Mouse (Mus musculus) ovary, adult 18-20 months (tissue): ENCODE results near the gene Rfx5.
"Not testable (repeated sequence)": the region's sequence is repeated elsewhere in the genome, so short reads cannot be mapped to it uniquely, and the experiment has no call there.

Experiments used
- DNase-seq: peaks from one replicate; pipeline ENCODE4 v3.0.0; 2022; ENCODE audit warnings: low spot score, mixed read lengths

Gene Rfx5

GRCm38 (mm10) chr3:94936147-94936546 is 17.7 kb upstream of the Rfx5 start:
- DNase-seq = not testable (repeated sequence)

GRCm38 (mm10) chr3:94937194-94937593 is 16.7 kb upstream of the Rfx5 start:
- DNase-seq = not testable (repeated sequence)

GRCm38 (mm10) chr3:94940033-94940432 is 13.8 kb upstream of the Rfx5 start:
- not testable (repeated sequence) for DNase-seq

- not testable (repeated sequence) for DNase-seq
Measured at GRCm38 (mm10) chr3:94942211-94942967, 11.5 kb upstream of the Rfx5 start.

GRCm38 (mm10) chr3:94943706-94944105 is 10.2 kb upstream of the Rfx5 start:
- not testable (repeated sequence) for DNase-seq

- DNase-seq = no peak
Measured at GRCm38 (mm10) chr3:94948066-94948614, 5.7 kb upstream of the Rfx5 start.

GRCm38 (mm10) chr3:94949645-94950044 is 4.2 kb upstream of the Rfx5 start:
- DNase-seq = no peak

GRCm38 (mm10) chr3:94952806-94953205 is 1.1 kb upstream of the Rfx5 start:
- DNase-seq = no peak

GRCm38 (mm10) chr3:94953384-94953763 is 501 bp upstream of the Rfx5 start:
- no peak for DNase-seq

GRCm38 (mm10) chr3:94958295-94958694 is 4.4 kb downstream of the Rfx5 start:
- DNase-seq = no peak

GRCm38 (mm10) chr3:94959871-94960270 is 6.0 kb downstream of the Rfx5 start:
- DNase-seq = no peak

GRCm38 (mm10) chr3:94960322-94960721 is 6.4 kb downstream of the Rfx5 start:
- DNase-seq = no peak

GRCm38 (mm10) chr3:94964989-94965388 is 11.1 kb downstream of the Rfx5 start:
- DNase-seq = no peak

GRCm38 (mm10) chr3:94965878-94966277 is 12.0 kb downstream of the Rfx5 start:
- DNase-seq = no peak

GRCm38 (mm10) chr3:94972552-94972951 is 18.7 kb downstream of the Rfx5 start:
- no peak for DNase-seq

- DNase-seq = no peak
Measured at GRCm38 (mm10) chr3:94973620-94974019, 19.7 kb downstream of the Rfx5 start.

- no peak for DNase-seq
Measured at GRCm38 (mm10) chr3:94974026-94974527, 20.2 kb downstream of the Rfx5 start.

GRCm38 (mm10) chr3:94974528-94975422 is 20.9 kb downstream of the Rfx5 start, which contains the start of gene Pi4kb:
Gene Pi4kb, plus strand, starts transcription at chr3:94974731.
- peak; percentile 70 for DNase-seq

GRCm38 (mm10) chr3:94984312-94984711 is 30.4 kb downstream of the Rfx5 start:
- no peak for DNase-seq

GRCm38 (mm10) chr3:94985513-94985912 is 31.6 kb downstream of the Rfx5 start:
- DNase-seq = no peak

- DNase-seq = peak; percentile 62
Measured at GRCm38 (mm10) chr3:94987578-94987977, 33.7 kb downstream of the Rfx5 start.

- no peak for DNase-seq
Measured at GRCm38 (mm10) chr3:94989159-94989761, 35.4 kb downstream of the Rfx5 start.
